Mouse (Mus musculus) liver, adult 2 months (tissue): ENCODE measurements around the gene Tgfbrap1.

Experiments
- CTCF ChIP-seq: fragments of 200-500 bp; IDR thresholded peaks from 2 replicates; pipeline ENCODE4 v1.5.1; 2011; ENCODE audit warnings: low read depth, low read length, control low read depth
- POLR2A ChIP-seq: fragments of 200-500 bp; IDR thresholded peaks from 2 replicates; pipeline ENCODE4 v1.6.1; 2011; ENCODE audit warnings: low read length, control low read depth; ENCODE audit not compliant: insufficient read depth; ENCODE audit errors: extremely low read depth

DNA sequence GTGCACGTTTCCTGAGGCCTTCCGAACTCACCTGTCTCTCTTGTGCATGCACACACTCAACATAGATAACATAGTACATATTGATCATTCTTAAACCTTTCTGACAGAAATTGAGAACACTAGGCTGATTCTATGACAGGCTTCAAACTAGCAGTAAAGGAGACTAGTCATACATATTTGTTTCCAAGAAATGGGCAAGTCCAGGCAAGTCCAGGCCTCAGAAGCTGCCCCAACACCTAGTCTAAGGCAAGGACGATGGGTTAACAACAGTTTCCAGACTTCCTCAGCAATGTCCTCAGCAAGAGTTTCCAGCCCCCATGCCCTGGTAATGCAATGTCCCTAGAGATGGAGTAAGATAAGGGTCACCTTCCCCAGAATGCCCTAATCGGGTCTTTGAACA, 45.4 kb upstream of the Tgfbrap1 start:
- no peak for TF ChIP-seq CTCF
- no peak for TF ChIP-seq POLR2A
